Mouse (Mus musculus) adrenal gland, postnatal 25 days (tissue): Measurements from ENCODE around the gene Ppa2. TPM values are rescaled to one million over a fixed set of nuclear protein-coding genes. Genes with fewer than 3 reads are reported as not detected.

ENCODE experiments used
- DNase-seq: peaks from one replicate; pipeline ENCODE4 v3.0.0; 2021; ENCODE audit warnings: mixed read lengths
- total RNA-seq: library from RNA; stranded (reverse); gene quantifications from 2 replicates; pipeline ENCODE4 v1.2.3, GENCODE M21; 2021

The Ppa2 gene
- total RNA-seq, 1 experiment from 2014 or later, result 48.7 TPM

GRCm38 (mm10) chr3:133331184-133331866, 21.4 kb downstream of the Ppa2 start:
- no peak for DNase-seq

- no peak for DNase-seq
These were observed 22.4 kb downstream of the Ppa2 start for GRCm38 (mm10) chr3:133332280-133332679.

- no peak for DNase-seq
These were observed 23.6 kb downstream of the Ppa2 start for GRCm38 (mm10) chr3:133333267-133334170.

GRCm38 (mm10) chr3:133334691-133335090, 24.8 kb downstream of the Ppa2 start:
- no peak for DNase-seq

- no peak for DNase-seq
These were observed 25.3 kb downstream of the Ppa2 start for GRCm38 (mm10) chr3:133335166-133335565.

GRCm38 (mm10) chr3:133336400-133336799, 26.5 kb downstream of the Ppa2 start:
- DNase-seq, result no peak

- no peak for DNase-seq
These were observed 29.0 kb downstream of the Ppa2 start for GRCm38 (mm10) chr3:133338851-133339356.

DNA sequence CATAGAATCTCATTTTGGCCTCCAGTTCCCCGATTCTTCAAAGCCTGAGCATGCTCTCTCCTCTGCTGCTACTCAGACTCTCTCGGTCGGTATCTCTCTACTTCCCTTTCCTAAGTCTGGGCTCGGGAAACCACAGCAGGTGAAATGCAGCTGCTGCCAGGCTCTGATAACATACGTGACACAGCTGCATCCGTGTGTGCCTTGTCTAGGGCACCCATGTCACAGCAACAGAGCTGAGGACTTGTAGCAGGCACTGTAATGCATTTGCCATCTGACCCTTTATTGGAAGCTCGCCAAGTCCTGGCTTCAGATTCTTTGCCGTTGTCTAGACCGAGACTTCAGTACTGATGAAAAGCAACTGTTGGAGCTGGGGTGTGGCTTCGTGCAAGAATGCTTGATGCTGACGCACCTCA, 29.5 kb downstream of the Ppa2 start:
- DNase-seq, result no peak

GRCm38 (mm10) chr3:133341106-133341505, 31.2 kb downstream of the Ppa2 start:
- no peak for DNase-seq

GRCm38 (mm10) chr3:133347535-133347934, 37.6 kb downstream of the Ppa2 start:
- no peak for DNase-seq

GRCm38 (mm10) chr3:133348847-133349246, 38.9 kb downstream of the Ppa2 start:
- no peak for DNase-seq

DNA sequence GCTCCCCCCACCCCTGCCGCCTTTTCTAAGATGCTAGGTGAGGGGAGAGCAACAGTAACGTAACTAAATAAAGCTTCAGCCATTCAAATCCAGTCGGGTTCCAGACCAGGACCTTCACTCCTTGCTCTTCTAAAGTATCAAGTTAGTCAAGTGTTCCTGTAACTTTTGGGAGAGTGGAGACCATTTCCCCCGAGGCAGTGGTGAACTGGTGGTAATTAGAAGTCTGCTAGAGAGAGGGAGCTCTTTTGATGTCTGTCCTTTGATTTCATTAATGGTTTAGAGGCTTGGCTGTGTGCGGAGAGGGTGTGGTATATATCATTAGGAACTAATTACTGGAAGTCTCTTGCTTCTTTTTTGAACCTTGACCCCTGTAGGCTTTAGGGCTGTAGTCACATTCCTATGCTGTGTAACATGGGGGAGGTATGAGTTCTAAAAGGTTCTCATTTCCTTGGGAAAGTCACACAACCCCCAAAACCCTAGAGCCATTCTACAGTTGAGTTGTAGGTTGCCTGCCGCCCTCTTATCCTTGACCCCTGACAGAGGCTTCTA, 47.6 kb downstream of the Ppa2 start:
- DNase-seq, result no peak

- no peak for DNase-seq
These were observed 48.1 kb downstream of the Ppa2 start for GRCm38 (mm10) chr3:133357977-133358376.

GRCm38 (mm10) chr3:133361406-133361805, 51.5 kb downstream of the Ppa2 start:
- no peak for DNase-seq

DNA sequence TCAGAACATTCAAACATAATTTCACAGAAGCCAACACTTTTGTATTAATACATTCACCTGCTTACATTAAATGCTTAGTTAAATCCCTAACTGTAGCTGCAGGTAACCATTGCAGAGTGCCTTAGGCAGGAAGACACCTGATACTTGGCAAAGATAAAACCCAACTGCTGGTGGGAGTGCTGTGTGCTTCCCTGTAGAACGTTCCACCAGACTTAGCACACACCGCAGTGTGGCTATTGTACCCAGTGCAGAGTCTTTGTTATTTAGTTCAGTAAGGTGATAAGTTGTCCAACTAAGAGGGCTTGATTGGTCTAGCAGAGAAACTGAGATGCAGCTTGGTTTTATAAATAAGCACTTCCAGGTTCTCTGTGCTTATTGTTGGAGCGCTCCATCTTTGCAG, 54.2 kb downstream of the Ppa2 start:
- DNase-seq, result no peak

DNA sequence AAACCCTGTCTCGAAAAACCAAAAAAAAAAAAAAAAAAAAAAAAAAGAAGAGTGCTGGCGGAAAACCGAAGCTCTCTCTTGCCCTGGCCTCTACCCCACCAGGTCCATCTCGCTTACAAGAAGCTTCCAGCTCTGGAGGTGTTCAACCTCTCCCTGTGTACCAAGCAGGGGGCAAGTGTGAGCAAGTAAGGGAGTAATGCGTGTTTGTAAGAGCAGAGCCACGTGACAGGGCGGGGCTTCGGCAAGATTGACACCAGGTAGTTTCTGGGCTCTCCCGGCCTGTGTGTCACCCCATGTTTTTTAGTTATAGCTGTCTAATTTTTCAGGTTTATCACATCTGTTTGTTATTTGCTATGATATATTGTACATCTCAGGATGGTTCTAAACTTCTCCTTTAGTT, 56.2 kb downstream of the Ppa2 start:
- DNase-seq, result no peak

DNA sequence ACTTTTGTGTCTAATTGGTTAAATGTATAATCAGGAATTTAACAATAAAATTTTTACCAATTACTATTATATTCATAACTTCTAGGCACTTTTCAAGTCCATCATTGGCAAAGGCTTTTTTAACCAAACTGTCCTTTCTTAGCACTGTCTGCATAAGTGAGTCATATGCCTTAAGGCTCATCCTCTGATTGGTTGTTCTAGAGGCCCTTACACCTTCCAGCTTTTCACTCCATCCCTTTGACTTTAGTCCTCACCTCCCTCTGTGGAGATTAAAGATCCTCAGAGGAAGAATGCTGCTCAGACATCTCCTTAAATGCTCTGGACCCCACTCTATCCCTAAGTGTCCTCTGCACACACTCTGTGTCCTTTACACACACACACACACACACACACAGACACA, 68.3 kb downstream of the Ppa2 start:
- DNase-seq, result no peak

- DNase-seq, result no peak
These were observed 70.1 kb downstream of the Ppa2 start for GRCm38 (mm10) chr3:133379997-133380396.

- DNase-seq, result no peak
These were observed 71.6 kb downstream of the Ppa2 start for GRCm38 (mm10) chr3:133381519-133381918.

DNA sequence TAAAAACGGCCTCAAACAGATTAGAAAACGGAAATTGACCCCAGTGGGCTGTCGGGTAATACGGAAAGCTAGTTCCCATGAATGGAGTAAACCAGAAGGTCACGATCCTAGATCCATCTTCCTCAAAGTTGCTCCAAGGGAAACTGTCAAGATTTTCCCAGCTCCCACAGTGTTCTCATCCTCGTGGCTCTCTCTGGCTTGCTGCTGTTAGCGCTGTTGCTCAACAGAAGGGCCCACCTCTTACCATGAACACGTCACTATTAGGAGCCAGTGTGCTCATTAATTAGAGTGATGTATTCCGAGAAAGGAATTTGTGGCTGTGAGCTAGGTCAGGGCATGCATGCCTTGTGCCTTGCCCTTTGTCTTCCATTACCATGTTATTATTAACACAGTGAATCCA, 72.2 kb downstream of the Ppa2 start:
- DNase-seq, result no peak

DNA sequence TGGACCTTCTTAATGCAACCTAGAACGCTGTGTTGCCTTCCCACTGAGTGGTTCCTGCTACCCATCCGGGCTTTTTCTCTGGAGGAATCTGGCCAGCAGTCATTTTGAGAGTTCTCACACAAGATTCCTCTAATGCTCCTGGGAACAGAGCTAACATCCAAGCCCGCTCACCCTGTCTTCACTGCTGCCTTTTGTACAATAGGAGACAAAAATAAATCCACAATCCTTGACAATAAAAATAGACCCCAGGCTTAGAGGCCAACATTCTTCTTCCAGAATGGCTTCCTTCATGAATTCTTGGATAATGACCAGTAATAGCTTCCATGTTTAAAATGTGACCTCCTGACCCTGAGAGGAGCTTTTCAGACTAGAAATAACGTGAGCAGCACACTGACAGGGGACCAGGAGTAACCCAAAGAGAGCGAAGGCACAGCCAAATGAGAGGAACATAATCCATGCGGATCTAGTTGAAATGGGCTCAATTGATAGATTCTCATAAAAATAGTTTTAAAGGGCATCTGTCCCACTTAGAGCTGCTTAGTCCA, 74.3 kb downstream of the Ppa2 start:
- DNase-seq, result no peak

DNA sequence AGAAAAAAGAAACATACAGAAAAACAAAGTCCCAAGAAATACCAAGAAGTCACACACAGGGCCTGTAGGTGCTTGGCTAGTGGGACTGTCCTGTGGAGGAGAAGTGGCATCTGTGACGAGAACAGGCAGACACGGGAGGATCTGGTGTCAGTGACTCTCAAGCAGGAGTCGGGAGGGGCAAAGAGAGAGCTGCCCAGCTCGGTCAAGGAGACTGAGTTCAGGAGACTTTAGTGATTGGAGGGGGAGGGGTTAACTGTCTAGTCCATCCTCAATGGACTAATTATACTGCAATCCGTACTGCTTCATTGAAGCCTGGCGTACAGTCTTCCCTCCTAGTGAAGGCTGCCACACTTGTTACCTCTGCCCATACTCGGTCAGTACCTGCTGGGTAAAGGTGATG, 77.4 kb downstream of the Ppa2 start:
- DNase-seq, result no peak
